Mouse (Mus musculus) kidney, adult 18-20 months (tissue): ENCODE measurements at regions not wholly inside any gene's neighbourhood (a gene's known extent, or its start where the extent isn't known, plus 50 kb on each side); places are given as distances from the start of the nearest gene placed in this dataset.
A peak's percentile ranks its signal among the peaks of the same experiment; 100 is the strongest.

Experiments
- DNase-seq: peaks from one replicate; pipeline ENCODE4 v3.0.0; 2021

DNA sequence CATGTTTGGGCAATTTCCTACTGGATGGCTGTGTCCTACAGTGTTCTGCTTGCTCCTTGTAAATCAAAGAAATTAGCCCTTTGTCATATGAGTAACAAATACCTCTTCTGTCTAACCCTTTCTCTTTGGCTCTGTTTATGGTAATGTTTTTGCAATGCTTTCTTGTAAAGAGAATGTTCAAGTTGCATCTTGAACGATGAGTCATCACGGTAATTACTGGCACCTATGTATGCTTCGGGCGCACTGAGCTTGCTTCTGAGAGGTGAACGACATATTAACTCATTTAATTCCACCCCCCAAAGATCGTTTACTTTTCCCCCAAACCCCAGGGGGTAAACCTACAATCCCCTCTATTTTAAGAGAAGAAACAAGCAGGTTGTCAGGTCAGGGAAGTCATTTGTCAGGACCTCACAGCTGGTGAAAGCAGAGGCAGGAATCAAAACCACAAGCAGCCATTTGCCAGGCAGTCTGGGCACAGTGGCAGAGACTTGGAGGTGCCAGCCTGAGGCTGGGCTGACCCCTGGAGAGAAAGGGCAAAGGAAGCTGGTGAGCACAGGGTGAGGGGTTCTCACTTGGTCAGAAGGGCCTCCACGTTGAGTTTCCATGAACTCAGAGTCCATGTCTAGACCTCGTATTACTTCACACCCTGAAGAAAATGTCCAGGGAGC is 87.6 kb upstream of the Atp1a1 start:
- no peak for DNase-seq

- no peak for DNase-seq
Measured at GRCm38 (mm10) chr3:101690779-101691178, 86.3 kb upstream of the Atp1a1 start.

DNA sequence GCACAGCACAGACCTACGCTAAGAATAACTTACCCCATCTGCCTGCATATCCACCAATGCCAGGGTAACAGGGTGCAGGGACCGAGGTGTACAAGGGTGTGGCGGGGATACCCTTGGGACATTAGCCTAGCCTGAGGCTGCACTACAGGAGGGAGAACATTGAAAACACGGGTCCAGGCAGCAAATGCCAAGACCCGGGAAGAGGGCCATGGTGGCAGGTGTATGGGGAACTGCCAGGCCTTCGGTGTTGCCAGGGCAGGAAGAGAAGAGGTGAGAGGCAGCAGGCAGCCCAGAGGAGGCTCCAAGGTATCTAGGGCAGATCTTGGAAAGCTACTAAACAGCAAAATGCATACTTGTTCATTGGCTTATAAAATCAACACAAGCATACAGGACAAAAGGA is 85.7 kb upstream of the Atp1a1 start:
- DNase-seq = no peak

- no peak for DNase-seq
Measured at GRCm38 (mm10) chr3:101685203-101685602, 80.7 kb upstream of the Atp1a1 start.

DNA sequence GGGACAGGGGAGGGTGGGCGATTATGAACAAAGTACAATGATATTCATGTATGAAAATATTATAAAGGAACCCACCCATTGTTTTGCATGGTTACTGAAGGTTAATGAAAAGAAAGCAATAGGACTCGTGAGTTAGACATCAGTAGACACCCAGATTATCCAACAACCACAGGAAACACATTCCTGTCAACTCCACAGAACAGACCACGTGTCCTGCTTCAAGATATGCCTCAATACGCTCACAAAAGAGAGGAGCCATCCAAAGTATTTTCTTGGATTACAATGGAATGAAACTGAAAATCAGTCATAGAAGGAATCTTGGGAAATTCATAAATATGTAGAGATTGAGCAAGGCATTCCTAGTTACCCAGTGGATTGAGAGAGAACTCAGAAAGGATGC is 68.5 kb upstream of the Atp1a1 start:
- no peak for DNase-seq

- DNase-seq = peak; percentile 80
Measured at GRCm38 (mm10) chr3:101670561-101671001, 66.1 kb upstream of the Atp1a1 start.

DNA sequence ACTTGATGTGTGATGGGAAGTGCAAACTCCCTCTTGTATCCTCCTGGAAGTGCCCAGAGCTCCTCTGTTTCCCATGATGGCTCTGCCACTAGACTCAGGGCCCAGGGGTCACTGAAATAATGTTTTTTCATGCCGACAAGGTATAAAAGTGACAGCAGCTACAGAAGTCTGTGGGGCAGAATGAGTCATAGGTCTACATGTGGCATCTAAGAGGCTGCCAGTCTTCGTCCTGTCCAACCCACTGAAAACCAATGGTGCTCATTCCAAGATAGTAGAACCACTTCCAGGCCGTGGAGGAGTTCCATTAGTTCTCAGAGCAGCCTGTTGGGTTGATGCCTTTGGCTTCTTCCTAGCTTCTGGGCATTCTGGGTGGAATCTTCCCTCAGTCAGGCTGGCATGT is 65.3 kb upstream of the Atp1a1 start:
- no peak for DNase-seq

- DNase-seq = no peak
Measured at GRCm38 (mm10) chr3:101667767-101668387, 63.4 kb upstream of the Atp1a1 start.

DNA sequence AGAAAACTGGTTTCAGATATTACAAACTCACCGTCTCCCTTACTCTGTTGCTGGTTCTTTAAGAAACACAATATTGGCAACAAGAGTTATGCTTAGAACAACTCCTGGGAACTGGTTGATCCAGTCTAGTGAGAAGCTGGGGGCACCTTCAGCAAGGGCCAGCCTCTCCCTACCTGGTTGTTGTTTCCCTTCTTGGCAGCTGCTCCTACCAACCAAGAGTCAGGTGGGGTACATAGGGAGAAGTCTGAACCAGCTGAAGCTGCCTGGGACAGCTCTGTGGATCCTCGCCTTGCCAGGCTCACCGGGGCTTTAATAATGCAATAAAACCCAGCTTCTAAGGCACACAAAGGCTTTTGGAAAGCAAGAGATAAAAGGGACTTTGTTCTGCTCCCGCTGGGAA is 62.7 kb upstream of the Atp1a1 start:
- peak; percentile 69 for DNase-seq

DNA sequence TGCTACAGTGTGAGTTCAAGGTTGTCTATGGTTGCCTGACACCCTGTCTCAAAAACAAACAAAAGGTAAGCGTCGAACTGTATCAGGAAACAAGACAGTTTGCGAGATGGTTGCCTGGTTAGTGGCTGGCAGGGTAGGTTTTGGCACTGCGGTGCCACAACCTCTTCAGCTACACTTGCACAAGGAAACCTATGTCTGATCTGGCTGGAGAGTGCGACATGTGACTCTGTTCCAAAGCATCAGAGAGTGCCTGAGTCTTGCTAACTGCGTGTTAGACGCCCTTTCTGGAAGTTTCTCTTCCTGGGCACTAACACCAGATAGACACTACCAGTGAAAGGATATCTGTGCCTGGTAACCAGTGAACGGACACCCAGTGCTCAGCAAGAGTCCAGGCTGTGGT is 62.1 kb upstream of the Atp1a1 start:
- no peak for DNase-seq

GRCm38 (mm10) chr3:101661184-101661992 is 56.9 kb upstream of the Atp1a1 start:
- no peak for DNase-seq

- no peak for DNase-seq
Measured at GRCm38 (mm10) chr3:101660635-101661034, 56.2 kb upstream of the Atp1a1 start.

DNA sequence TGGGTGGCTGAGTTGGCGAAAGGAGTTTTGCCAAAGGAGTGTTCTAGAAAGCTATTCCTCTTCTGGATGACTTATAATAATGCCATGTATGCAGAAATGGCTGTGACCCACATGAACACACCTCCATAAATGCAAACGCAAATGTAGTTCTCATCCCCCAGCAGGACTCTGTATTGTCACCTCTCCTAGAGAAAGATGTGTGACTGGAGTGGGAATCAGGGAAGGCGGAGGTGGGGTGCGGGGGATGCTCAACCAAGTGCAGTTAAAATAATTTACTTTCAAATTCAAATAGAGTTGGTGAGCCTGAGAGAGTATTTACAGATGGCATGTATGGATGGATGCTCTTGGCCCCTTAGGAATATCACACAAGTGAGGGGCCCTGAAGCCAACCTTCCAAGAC is 55.7 kb upstream of the Atp1a1 start:
- no peak for DNase-seq

- DNase-seq = no peak
Measured at GRCm38 (mm10) chr3:101657979-101658378, 53.5 kb upstream of the Atp1a1 start.

DNA sequence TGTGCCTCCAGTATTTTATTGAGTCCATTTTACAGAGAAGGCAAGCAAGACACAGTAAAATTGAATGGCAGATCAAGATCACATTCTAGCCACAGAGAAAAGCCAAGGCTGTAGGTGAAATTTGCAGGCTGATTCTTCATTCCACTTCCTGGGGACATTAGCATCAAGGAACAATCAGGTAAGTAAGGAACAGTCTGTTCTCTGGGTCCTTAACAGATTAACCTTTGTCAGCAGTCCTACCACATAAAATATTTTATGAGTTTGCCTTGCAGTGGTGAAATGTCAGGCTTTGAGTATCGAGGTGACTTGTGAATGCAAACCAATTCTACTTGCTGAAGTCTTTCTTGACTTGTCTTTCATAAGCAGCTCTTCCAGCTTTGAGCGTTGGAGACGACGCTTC is 50.2 kb upstream of the Atp1a1 start:
- no peak for DNase-seq
